Mouse (Mus musculus) brain, embryonic 14.5 days (tissue): ENCODE results near the gene Samd10.

Experiments
- CTCF ChIP-seq: fragments of 200-500 bp; IDR thresholded peaks from 2 replicates; pipeline ENCODE4 v1.5.1; 2012; ENCODE audit warnings: inconsistent platforms, mild to moderate bottlenecking, moderate library complexity, borderline replicate concordance; ENCODE audit not compliant: insufficient read depth, insufficient read length; ENCODE audit errors: extremely low read depth
- POLR2A ChIP-seq: fragments of 200-500 bp; IDR thresholded peaks from 2 replicates; pipeline ENCODE4 v1.6.1; 2012; ENCODE audit warnings: mild to moderate bottlenecking, inconsistent platforms, borderline replicate concordance; ENCODE audit not compliant: poor library complexity, insufficient read depth, insufficient read length, severe bottlenecking; ENCODE audit errors: extremely low read depth

GRCm38 (mm10) chr2:181591528-181592085 lies 7.4 kb downstream of the Samd10 start, which contains the start of gene Prpf6:
- TF ChIP-seq CTCF (no peak), POLR2A (no peak)
